Mouse (Mus musculus): ENCODE results near the gene Hepacam. TPM values are rescaled to one million over a fixed set of nuclear protein-coding genes. Genes with fewer than 3 reads are reported as not detected.

The Hepacam gene
- total RNA-seq, 4 experiments from 2014 or later: 56.5 to 69.3 (median 64.2) TPM

DNA sequence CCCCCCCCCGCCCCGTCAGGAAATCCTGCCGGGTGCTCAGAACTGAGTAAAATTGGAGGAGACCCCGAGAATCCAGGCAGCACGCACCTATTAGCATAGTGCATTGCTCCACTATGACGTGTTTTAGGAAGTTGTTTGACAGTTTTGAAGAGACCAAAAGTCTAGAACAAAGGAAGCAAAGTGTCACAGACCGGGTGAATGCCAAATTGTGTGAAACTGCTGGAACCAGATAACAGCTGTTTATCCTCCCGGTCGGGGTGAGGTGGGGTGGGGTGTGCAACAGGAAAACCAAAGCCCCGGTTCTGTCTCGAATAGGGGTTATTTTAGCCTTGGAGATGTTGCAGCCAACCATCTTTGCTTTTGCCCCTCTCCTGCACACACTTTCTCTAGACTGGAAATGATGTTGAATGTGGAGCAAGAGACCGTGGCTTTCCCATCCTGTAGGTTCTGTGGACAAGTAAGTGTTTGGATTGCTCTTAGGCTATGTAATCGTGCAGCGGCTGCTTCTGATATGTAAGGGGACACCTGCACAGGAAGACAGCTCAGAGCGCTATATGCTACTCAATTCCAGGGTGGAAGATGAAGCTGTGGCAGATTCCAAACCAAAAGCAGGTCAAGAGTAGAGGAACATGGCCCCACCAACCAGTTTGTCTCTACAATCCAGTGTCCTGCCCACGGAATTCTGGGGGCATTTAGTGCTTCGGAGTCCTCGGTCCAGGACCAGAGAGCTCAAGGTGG lies 66.8 kb downstream of the Hepacam start:
- no peak for DNase-seq (ENCODE audit: low spot score in 2 of 2)

- peak in 1 of 2 experiments; percentile 2 for DNase-seq (ENCODE audit: low spot score in 2 of 2)
These were observed 67.8 kb downstream of the Hepacam start for GRCm38 (mm10) chr9:37434932-37435331.

DNA sequence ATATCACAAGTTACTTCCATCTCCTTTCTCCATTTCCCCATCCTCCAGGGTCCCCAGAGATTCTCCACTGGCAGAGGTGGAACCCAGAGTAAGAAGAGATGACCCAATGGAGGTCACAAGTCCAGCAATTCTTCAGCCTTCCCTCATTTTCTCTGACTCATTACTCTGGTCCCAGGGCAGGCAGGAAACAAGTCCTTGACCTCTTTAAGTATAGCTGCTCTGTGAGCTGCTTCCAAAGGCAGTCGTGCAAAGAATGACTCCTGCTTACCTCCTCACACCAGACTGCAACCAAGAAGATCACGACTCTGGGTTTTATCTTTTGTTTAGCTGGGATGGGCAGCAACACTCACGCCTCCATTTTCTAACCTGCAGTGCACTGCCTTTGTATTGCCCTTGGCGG lies 68.5 kb downstream of the Hepacam start:
- DNase-seq (ENCODE audit: low spot score in 2 of 2): peak in 1 of 2 experiments; percentile 1

Other genes starting within 250 kb of the Hepacam start
- gene Pknox2, start 219.9 kb upstream of the Hepacam start, total RNA-seq (2022): 10 to 100 TPM; 38.5 to 59.5 (median 43.0) TPM
- gene Tmem218, start 159.1 kb upstream of the Hepacam start, total RNA-seq (2022): 1 to 10 TPM; 6.8 to 8.8 (median 7.4) TPM
- gene Slc37a2, start 111.6 kb upstream of the Hepacam start, total RNA-seq (2022): 1 to 10 TPM; 1.1 to 8.8 (median 5.2) TPM
- 1 to 10 TPM; 2.3 to 3.4 (median 2.4) TPM for gene Ccdc15, start 18.9 kb upstream of the Hepacam start, total RNA-seq (2022)
- gene Robo4, start 34.5 kb downstream of the Hepacam start, total RNA-seq (2022): 1 to 10 TPM; 5.4 to 9.2 (median 6.5) TPM
- 10 to 100 TPM; 10.3 to 16.0 (median 13.1) TPM for gene Robo3, start 65.9 kb downstream of the Hepacam start, total RNA-seq (2022)
- 10 to 100 TPM; 20.2 to 25.7 (median 23.6) TPM for gene Msantd2, start 122.0 kb downstream of the Hepacam start, total RNA-seq (2022)
- gene Esam, start 160.7 kb downstream of the Hepacam start, total RNA-seq (2022): 10 to 100 TPM; 14.7 to 24.6 (median 18.6) TPM
- gene Vsig2, start 171.9 kb downstream of the Hepacam start, total RNA-seq (2022): 1 to 10 TPM; 3.5 to 5.7 (median 4.2) TPM
- 1,000 to 10,000 TPM; 1,107 to 1,307 (median 1,240) TPM for gene Nrgn, start 185.6 kb downstream of the Hepacam start, total RNA-seq (2022)
- gene Siae, start 188.3 kb downstream of the Hepacam start, total RNA-seq (2022): 10 to 100 TPM; 10.0 to 15.7 (median 13.4) TPM
- gene Spa17, start 246.4 kb downstream of the Hepacam start, total RNA-seq (2022): 1 to 10 TPM; 1.5 to 4.0 (median 2.1) TPM

Measured in layer of hippocampus, adult 8-10 months (tissue).